Mouse (Mus musculus) neutrophil, adult 5-6 weeks (primary cell): ENCODE results near the gene Fhl2. TPM values are rescaled to one million over a fixed set of nuclear protein-coding genes. Genes with fewer than 3 reads are reported as not detected.
"Not testable (repeated sequence)": the region's sequence is repeated elsewhere in the genome, so short reads cannot be mapped to it uniquely, and the experiment has no call there.

ENCODE experiments used
- ATAC-seq: fragments of 151-379, 151-347 bp; 2 replicates; pipeline ENCODE4 v1.8.0; 2017; ENCODE audit warnings: mild to moderate bottlenecking, moderate TSS enrichment; ENCODE audit not compliant: insufficient number of reproducible peaks, poor library complexity, low FRiP score, severe bottlenecking; ENCODE audit errors: extremely low read depth
- total RNA-seq: library from RNA; stranded (forward); fragments of 200-1000 nt; gene quantifications from 2 replicates; pipeline ENCODE4 v1.2.3, GENCODE M21; 2017

Fhl2 gene
- total RNA-seq, 1 experiment from 2014 or later: 0.47 TPM

GRCm38 (mm10) chr1:43163084-43163466 is 33.7 kb downstream of the Fhl2 start:
- no peak for ATAC-seq

- no peak for ATAC-seq
These were observed 34.4 kb downstream of the Fhl2 start for GRCm38 (mm10) chr1:43162394-43162793.

- ATAC-seq: no peak
These were observed 37.4 kb downstream of the Fhl2 start for GRCm38 (mm10) chr1:43159429-43159828.

- ATAC-seq: no peak
These were observed 38.9 kb downstream of the Fhl2 start for GRCm38 (mm10) chr1:43157907-43158306.

GRCm38 (mm10) chr1:43154491-43154890 is 42.3 kb downstream of the Fhl2 start:
- no peak for ATAC-seq

GRCm38 (mm10) chr1:43153538-43153937 is 43.2 kb downstream of the Fhl2 start:
- no peak for ATAC-seq

- ATAC-seq: no peak
These were observed 44.2 kb downstream of the Fhl2 start for GRCm38 (mm10) chr1:43152626-43153025.

- no peak for ATAC-seq
These were observed 46.6 kb downstream of the Fhl2 start for GRCm38 (mm10) chr1:43150225-43150624.

- no peak for ATAC-seq
These were observed 49.3 kb downstream of the Fhl2 start for GRCm38 (mm10) chr1:43147474-43147873.

GRCm38 (mm10) chr1:43145388-43145787 is 51.4 kb downstream of the Fhl2 start:
- ATAC-seq: no peak

- no peak for ATAC-seq
These were observed 52.4 kb downstream of the Fhl2 start for GRCm38 (mm10) chr1:43144338-43144906.

GRCm38 (mm10) chr1:43143791-43144190 is 53.0 kb downstream of the Fhl2 start:
- ATAC-seq: no peak

- ATAC-seq: no peak
These were observed 53.5 kb downstream of the Fhl2 start for GRCm38 (mm10) chr1:43143284-43143683.

- no peak for ATAC-seq
These were observed 53.9 kb downstream of the Fhl2 start for GRCm38 (mm10) chr1:43142849-43143248.

- ATAC-seq: no peak
These were observed 55.2 kb downstream of the Fhl2 start for GRCm38 (mm10) chr1:43141555-43141961.

- peak; percentile 79 for ATAC-seq
These were observed 57.1 kb downstream of the Fhl2 start for GRCm38 (mm10) chr1:43139587-43140266.

- no peak for ATAC-seq
These were observed 58.4 kb downstream of the Fhl2 start for GRCm38 (mm10) chr1:43138268-43138812.

- no peak for ATAC-seq
These were observed 59.5 kb downstream of the Fhl2 start for GRCm38 (mm10) chr1:43137334-43137733.

GRCm38 (mm10) chr1:43136488-43137029 is 60.2 kb downstream of the Fhl2 start:
- ATAC-seq: not testable (repeated sequence)

GRCm38 (mm10) chr1:43131591-43131990 is 65.2 kb downstream of the Fhl2 start:
- ATAC-seq: no peak
